Mouse (Mus musculus) ES-Bruce4 (cell line): ENCODE measurements around the gene Adcy4. TPM values are rescaled to one million over a fixed set of nuclear protein-coding genes. Genes with fewer than 3 reads are reported as not detected.

ENCODE experiments used
- H3K27ac ChIP-seq: 2 replicates; pipeline ENCODE4 v1.5.1; 2012; ENCODE audit warnings: low read length, inconsistent platforms; ENCODE audit not compliant: insufficient read depth
- H3K27me3 ChIP-seq: 2 replicates; pipeline ENCODE4 v1.6.1; 2012; ENCODE audit warnings: mild to moderate bottlenecking, low read length, inconsistent platforms; ENCODE audit not compliant: control insufficient read depth, poor library complexity, insufficient read depth, severe bottlenecking
- H3K36me3 ChIP-seq: 2 replicates; pipeline ENCODE4 v1.6.1; 2012; ENCODE audit warnings: inconsistent platforms, mild to moderate bottlenecking, low read length, moderate library complexity; ENCODE audit not compliant: control insufficient read depth, poor library complexity, insufficient read depth, severe bottlenecking
- H3K4me1 ChIP-seq: one replicate; pipeline ENCODE4 v1.8.1; 2011; ENCODE audit warnings: low read length; ENCODE audit not compliant: control insufficient read depth, insufficient read depth
- H3K4me3 ChIP-seq: 2 replicates; pipeline ENCODE4 v1.5.1; 2011; ENCODE audit warnings: low read depth, mild to moderate bottlenecking, low read length
- H3K9ac ChIP-seq: 2 replicates; pipeline ENCODE4 v1.6.1; 2012; ENCODE audit warnings: low read depth, mild to moderate bottlenecking, inconsistent platforms; ENCODE audit not compliant: poor library complexity, severe bottlenecking
- H3K9me3 ChIP-seq: replicated peaks from 2 replicates; pipeline ENCODE4 v1.6.1; 2012; ENCODE audit warnings: mild to moderate bottlenecking, low read length, inconsistent platforms; ENCODE audit not compliant: control insufficient read depth, poor library complexity, insufficient read depth, severe bottlenecking
- CTCF ChIP-seq: IDR thresholded peaks from one replicate; pipeline ENCODE4 v1.8.1; 2011; ENCODE audit warnings: low read depth, low read length
- EP300 ChIP-seq: IDR thresholded peaks from 2 replicates; pipeline ENCODE4 v1.6.1; 2011; ENCODE audit warnings: low read depth, low read length; ENCODE audit not compliant: insufficient read depth
- POLR2A ChIP-seq: IDR thresholded peaks from one replicate; pipeline ENCODE4 v1.8.1; 2011; ENCODE audit warnings: low read length; ENCODE audit not compliant: insufficient read depth
- polyA plus RNA-seq: library from polyadenylated mRNA; stranded (reverse); fragments of >200 nt; gene quantifications from 2 replicates; pipeline ENCODE4 v1.2.4, GENCODE M21; 2011; ENCODE audit warnings: low read depth; ENCODE audit not compliant: missing spikeins, insufficient read depth, insufficient read length

The Adcy4 gene
- polyA plus RNA-seq, 1 experiment: 1.2 TPM

DNA sequence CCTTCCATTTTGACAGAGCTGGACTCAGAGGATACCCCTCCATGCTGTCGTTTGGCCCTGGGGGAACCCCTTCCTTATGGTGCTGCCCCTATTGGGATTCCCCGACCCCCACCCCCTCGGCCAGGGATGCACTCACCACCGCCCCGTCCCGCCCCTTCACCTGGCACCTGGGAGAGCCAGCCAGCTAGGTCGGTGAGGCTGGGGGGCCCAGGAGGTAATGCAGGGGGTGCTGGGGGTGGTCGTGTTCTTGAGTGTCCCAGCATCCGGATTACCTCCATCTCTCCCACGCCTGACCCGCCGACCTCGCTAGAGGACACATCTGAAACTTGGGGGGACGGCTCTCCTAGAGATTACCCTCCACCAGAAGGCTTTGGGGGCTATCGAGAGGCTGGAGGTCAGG lies 42.2 kb upstream of the Adcy4 start:
- no peak overlapping the region for H3K27ac ChIP-seq
- H3K36me3 ChIP-seq: peaks cover 2% of the 10 kb centered on the region; the same call in 1 of the 2 replicates
- H3K9me3 ChIP-seq: no peaks in the 10 kb centered on the region
- no peaks in the 10 kb centered on the region for H3K27me3 ChIP-seq
- peaks cover 10% of the 10 kb centered on the region for H3K4me1 ChIP-seq
- H3K4me3 ChIP-seq: peak overlapping the region; percentile 69
- TF ChIP-seq EP300 (no peak), POLR2A (no peak), CTCF (no peak)
- peak overlapping the region; percentile 97 for H3K9ac ChIP-seq

GRCm38 (mm10) chr14:55825216-55826051 lies 41.5 kb upstream of the Adcy4 start:
- H3K36me3 ChIP-seq: peaks cover 2% of the 10 kb centered on the region; the same call in 1 of the 2 replicates
- peak overlapping the region; percentile 97 for H3K9ac ChIP-seq
- no peak for TF ChIP-seq CTCF
- TF ChIP-seq POLR2A: no peak
- TF ChIP-seq EP300: no peak
- H3K4me1 ChIP-seq: peaks cover 7% of the 10 kb centered on the region
- no peaks in the 10 kb centered on the region for H3K27me3 ChIP-seq
- no peak overlapping the region for H3K27ac ChIP-seq
- H3K9me3 ChIP-seq: no peaks in the 10 kb centered on the region
- peak overlapping the region; percentile 69 for H3K4me3 ChIP-seq

DNA sequence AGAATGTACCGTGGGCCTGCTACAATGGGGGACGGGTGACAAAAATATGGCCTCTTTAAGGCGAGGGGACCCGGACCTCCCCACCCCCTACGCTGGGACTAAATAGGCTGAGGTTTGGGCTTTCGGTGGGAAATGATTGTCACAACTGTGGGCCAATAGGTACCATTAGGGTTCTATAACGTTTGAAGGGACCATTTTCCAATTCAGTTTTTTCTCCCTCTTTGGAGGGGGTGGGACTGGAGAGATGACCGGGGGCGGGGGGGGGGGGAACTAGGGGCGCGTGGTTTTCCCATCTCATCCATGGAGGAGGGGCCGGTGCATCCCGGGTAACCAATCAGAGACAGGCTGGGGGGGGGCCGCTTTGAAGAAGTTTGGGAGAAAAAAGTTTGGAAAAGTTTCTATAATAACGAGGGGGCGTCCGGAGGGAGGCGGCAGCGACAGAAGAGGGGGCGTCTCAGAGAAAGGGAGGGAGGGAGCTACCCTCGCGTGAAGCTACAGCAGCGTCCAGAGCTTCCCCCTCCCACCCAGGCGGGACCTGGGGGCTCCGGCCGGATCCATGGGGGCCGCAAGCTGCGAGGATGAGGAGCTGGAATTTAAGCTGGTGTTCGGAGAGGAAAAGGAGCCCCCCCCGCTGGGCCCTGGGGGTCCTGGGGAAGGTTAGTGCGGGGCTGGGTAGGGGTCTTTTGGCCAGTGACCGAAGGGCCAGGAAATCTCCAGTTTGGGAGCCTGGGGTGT lies 40.8 kb upstream of the Adcy4 start:
- H3K4me1 ChIP-seq: peaks cover 6% of the 10 kb centered on the region
- H3K9ac ChIP-seq: peak overlapping the region; percentile 97
- no peaks in the 10 kb centered on the region for H3K27me3 ChIP-seq
- peak overlapping the region; percentile 87 for H3K4me3 ChIP-seq
- TF ChIP-seq EP300 (no peak), CTCF (no peak)
- no peaks in the 10 kb centered on the region for H3K9me3 ChIP-seq
- H3K27ac ChIP-seq: peak overlapping the region; percentile 64
- peaks cover 2% of the 10 kb centered on the region; the same call in 1 of the 2 replicates for H3K36me3 ChIP-seq

DNA sequence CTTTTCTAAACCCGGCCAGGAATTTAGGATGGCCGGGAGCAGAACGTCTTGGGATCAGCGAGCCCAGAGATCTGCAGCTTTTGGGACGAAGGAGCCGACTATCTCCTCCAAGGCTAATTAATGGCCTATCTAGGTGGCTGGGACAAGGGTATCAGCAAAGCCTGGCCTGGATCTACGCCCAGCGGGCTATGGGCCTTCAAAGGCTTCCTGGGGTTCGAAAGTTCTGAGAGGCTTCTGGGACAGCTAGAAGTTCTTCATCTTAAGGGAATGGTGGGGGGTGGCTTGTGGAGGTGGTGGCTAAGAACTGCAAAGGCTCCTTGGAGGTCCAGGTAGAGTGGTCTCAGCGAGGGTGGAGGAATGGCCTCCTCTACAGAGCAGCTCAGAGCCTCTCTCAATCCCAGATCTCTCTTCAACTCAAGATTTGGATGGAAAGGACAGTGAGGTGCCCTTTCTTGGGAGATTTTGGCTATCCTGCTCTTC lies 40.1 kb upstream of the Adcy4 start:
- peaks cover 4% of the 10 kb centered on the region for H3K4me1 ChIP-seq
- H3K36me3 ChIP-seq: peaks cover 2% of the 10 kb centered on the region; the same call in 1 of the 2 replicates
- peak overlapping the region; percentile 64 for H3K27ac ChIP-seq
- peak overlapping the region; percentile 97 for H3K9ac ChIP-seq
- peak overlapping the region; percentile 87 for H3K4me3 ChIP-seq
- TF ChIP-seq EP300 (no peak), POLR2A (no peak), CTCF (no peak)
- H3K27me3 ChIP-seq: no peaks in the 10 kb centered on the region
- H3K9me3 ChIP-seq: no peaks in the 10 kb centered on the region

DNA sequence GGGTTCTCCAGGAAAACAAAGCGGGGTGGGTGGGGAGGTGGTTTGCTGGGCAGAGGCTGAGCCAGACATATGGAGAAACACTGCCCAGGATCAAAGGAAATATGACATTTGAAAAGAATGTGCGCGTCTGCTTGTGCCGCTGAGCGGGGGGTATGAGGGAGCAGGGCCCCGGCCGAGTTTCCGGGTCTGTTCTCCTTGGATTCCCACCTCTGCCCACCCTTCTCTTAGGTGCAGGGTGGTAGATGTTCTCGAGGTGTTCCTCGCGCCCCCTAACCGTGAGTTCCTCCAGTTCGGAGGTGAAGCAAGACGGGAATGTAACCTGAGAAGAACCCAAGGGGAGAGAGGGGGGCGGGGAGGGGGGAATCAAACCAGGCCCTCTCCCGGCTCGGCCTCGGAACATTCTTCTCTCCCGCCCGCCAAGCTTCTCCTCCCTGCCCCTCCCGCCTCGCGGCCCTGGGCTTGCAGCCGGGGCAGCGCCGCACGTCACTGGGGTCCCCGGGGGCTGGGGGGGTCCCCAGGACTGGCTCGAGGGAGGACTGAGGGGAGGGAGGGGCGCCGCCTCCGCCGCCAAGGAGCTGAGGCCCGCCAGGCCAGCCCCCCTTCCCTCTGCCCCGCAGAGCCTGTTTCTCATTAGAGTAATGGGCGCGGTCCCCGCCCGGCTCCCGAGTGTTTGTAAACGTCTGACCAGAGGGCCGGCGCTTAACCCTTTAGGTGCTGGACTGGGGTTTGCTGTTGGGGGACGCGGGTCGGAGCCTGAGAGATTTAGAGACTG lies 39.3 kb upstream of the Adcy4 start, which contains the start of gene Nfatc4:
Gene Nfatc4 (plus strand): TSS at position 154 of the 772 bp plus-strand sequence.
- peak within 1 kb of the TSS; percentile 82 for H3K27ac ChIP-seq

More for the DNA sequence above, 39.3 kb upstream of the Adcy4 start, which contains the start of gene Nfatc4:
- peaks cover 2% of the 10 kb centered on the region; the same call in 1 of the 2 replicates for H3K36me3 ChIP-seq
- no peaks in the 10 kb centered on the region for H3K27me3 ChIP-seq
- peak within 1 kb of the TSS; percentile 87 for H3K4me3 ChIP-seq
- no peaks in the 10 kb centered on the region for H3K9me3 ChIP-seq
- TF ChIP-seq EP300 (peak; percentile 54; the same call in 1 of the 2 replicates), CTCF (peak; percentile 5), POLR2A (no peak)
- peak within 1 kb of the TSS; percentile 97 for H3K9ac ChIP-seq
- no peaks in the 10 kb centered on the region for H3K4me1 ChIP-seq
